Mouse (Mus musculus) thymus, postnatal 36 days (tissue): ENCODE results near the gene Ccdc84.
A peak's percentile ranks its signal among the peaks of the same experiment; 100 is the strongest.
"Not testable (repeated sequence)": the region's sequence is repeated elsewhere in the genome, so short reads cannot be mapped to it uniquely, and the experiment has no call there.

Source experiments
- DNase-seq, 2 experiments: peaks; one replicate each; pipeline ENCODE4 v3.0.0; 2022; ENCODE audit warnings: mixed read lengths in 2 of 2

Ccdc84 gene

DNA sequence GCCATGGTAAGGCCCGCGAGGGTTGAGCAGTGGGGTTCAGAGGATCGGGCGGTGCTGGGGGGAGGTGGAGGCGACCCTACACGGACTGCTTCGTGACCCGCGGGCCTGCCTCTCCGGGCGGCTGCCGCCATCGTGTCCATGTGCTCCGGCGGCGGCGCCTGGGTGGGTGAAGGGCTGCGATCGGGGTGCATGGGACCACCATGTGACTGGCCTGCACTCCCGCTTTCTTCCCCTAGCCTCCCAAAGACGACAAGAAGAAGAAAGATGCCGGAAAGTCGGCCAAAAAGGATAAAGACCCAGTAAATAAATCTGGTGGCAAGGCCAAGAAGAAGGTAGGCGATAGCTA lies 10.6 kb downstream of the Ccdc84 start:
- no peak for DNase-seq

DNA sequence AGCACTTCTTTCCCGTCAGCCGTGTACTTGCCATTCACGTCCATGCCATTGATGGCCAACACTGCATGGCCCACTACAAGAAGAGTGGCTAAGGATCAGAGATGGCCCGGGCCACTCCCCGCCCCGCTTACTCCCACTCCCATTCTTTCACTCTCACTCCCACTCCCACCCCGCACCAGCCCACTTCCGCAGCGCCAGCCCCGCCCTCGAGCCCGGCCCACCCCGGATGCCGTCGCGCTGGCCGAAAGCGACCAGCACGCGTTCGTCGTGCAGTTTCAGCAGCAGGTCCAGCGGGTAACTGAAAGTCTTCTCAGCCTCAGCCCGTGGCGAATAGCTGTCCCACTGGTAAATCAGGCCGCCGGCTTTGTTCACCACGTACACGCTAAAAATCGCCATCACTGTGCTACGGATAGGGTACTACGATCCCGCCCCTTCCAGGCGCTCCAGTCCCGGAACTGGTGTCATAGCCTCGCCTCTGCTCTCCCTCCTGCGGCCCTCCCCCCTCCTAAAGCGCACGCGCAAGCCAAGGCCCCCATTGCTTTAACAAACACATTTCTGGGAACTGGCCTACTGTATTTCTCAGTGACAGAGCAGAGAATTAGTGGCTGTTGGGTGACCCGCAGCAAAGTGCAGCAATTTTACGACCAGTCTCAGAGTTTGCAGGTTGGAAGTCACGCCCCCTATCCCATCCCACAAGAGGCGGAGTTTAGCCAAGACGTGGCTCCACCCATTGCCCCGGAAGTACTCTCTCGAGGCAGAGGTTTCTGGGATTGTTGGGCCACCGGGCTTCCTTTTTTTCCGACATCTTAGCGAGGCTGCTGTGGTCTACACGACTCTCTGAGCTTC lies 11.2 kb downstream of the Ccdc84 start, which contains the start of the genes Rps25 and Trappc4:
Gene Rps25 (plus strand): TSS at position 234 of the 846 bp plus-strand sequence.
Gene Trappc4 (minus strand): TSS at position 695 of the 846 bp plus-strand sequence.
- peak; percentile 89 to 91 for DNase-seq

DNA sequence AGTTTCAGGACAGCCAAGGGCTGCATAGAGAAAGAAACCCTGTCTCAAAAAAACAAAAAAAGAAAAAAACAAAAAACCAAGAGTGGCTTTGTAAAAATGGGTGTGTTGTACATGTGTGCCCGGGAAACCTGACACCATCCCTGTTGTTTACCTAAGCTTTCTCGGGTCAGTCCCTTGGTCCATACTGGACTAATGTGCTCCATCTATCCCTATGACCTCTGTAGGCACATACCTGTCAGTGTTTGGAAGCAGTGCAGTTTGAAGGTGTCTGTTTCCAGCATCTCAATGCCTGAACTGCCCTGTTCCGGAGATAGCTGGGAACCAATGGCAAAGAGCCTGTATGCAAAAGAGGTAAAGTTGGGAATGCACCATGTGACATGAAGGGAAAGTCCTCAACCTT lies 13.4 kb downstream of the Ccdc84 start:
- no peak for DNase-seq

- DNase-seq, result no peak
Observed at GRCm38 (mm10) chr9:44401081-44401480, 17.3 kb downstream of the Ccdc84 start.

- DNase-seq, result no peak
Observed at GRCm38 (mm10) chr9:44399795-44400114, 18.6 kb downstream of the Ccdc84 start.

DNA sequence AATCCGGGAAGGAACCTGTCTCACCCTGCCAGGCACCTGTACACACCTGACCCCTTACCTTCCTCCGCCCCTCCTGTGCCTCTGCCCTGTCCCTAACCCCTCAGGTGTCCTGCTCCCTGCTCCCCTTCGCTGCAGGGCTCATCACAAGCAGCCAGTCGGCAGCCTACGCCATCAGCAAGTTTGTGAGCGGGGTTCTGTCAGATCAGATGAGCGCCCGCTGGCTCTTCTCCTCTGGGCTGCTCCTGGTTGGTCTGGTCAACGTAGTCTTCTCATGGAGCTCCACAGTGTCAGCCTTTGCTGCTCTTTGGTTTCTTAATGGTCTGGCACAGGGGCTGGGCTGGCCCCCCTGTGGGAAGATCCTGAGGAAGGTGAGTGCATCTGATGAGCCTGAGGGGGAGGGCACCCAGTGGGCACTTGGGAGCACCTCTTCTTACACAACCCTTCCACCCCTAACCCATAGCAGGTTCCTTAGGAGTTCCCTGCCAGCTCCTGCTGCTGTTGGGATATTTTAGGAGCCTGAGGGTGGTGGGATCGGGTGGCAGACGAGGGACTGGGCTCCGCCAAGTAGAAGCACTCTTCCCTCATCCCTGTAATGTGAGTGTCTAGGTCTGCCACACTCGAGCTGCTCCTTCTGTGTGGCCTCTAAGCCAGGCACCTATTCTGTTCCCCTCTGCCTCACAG lies 19.1 kb downstream of the Ccdc84 start:
- DNase-seq, result no peak

- no peak for DNase-seq
Observed at GRCm38 (mm10) chr9:44398551-44398950, 19.8 kb downstream of the Ccdc84 start.

GRCm38 (mm10) chr9:44398087-44398486 lies 20.3 kb downstream of the Ccdc84 start:
- no peak for DNase-seq

DNA sequence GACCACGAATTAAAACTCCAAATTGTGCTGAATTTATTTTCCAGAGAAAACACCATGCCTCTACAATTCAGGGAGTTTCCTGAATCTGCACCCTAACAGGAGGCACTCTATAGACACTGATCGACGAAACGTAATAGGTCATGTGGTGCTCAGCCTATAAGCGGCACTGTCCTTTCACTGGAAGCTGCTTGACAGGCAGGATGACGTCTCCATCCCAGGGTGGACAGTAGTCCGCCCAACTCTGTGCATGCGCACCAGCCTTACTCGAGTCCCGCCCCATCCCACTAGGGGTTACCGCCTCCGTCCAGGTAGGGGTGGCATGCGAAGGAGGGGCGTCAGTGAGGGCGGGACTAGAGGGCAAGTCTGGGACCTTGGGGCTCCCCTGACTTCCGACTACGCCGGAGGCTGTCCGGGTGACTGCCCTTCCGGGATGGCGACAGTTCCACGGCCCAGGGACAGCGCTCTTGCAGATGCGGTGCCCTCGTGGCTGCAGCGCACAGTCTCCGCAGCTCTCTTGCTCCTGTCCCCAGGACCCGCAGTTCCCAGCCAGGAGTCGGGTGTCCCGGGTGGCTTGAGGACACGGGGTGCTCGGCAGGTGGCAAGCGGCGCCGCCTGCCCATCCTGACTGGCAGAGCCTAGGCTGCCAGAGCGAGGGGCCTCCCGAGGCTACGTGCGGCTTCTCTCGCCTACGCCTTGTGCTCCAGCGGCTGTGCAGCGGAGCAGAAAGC lies 21.5 kb downstream of the Ccdc84 start, which contains the start of gene Slc37a4:
Gene Slc37a4 (plus strand): TSS at position 169 of the 728 bp plus-strand sequence.
- peak; percentile 84 to 90 for DNase-seq

DNA sequence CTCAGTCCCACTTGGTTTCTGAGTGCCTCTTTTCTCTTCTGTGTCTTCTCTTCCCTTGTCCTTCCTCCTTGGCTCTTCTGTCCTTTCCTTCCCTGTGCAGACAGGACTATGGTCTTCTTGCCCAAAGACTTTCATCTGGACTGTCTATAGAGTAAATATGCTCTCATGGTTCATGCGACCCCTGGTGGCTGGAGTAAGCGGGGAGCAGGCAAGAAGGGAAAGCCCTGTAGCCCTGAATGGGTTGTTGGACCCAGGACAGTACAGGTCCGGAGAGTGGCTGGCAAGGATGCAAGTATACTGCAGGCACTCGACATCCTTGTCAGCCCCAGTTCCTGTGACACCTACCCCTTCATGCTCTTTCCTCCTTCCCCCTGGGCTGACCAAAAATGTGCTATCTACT lies 26.9 kb downstream of the Ccdc84 start:
- peak; percentile 60 to 66 for DNase-seq

- peak; percentile 55 to 56 for DNase-seq
Observed at GRCm38 (mm10) chr9:44389273-44389672, 29.1 kb downstream of the Ccdc84 start.

DNA sequence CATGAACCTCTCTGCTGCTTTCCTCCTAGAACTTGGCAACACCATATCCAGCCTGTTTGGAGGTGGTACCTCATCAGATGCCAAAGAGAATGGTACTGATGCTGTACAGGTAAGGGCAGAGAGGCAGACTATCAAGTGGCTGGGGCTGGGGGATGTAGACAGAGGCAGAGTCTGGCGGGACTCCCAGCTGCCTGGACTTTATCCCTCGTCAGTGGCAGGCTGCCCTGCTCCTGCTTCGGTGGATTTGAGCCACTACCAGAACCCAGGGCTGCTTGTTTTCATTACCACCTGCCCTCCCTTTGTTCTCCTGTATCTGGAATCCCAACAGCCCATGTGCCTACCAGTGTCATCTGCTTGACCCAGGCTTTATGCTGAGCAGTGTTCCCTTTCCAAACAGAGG lies 31.1 kb downstream of the Ccdc84 start:
- DNase-seq, result no peak

GRCm38 (mm10) chr9:44384596-44384995 lies 33.8 kb downstream of the Ccdc84 start:
- no peak for DNase-seq

GRCm38 (mm10) chr9:44379862-44380261 lies 38.5 kb downstream of the Ccdc84 start:
- no peak for DNase-seq

DNA sequence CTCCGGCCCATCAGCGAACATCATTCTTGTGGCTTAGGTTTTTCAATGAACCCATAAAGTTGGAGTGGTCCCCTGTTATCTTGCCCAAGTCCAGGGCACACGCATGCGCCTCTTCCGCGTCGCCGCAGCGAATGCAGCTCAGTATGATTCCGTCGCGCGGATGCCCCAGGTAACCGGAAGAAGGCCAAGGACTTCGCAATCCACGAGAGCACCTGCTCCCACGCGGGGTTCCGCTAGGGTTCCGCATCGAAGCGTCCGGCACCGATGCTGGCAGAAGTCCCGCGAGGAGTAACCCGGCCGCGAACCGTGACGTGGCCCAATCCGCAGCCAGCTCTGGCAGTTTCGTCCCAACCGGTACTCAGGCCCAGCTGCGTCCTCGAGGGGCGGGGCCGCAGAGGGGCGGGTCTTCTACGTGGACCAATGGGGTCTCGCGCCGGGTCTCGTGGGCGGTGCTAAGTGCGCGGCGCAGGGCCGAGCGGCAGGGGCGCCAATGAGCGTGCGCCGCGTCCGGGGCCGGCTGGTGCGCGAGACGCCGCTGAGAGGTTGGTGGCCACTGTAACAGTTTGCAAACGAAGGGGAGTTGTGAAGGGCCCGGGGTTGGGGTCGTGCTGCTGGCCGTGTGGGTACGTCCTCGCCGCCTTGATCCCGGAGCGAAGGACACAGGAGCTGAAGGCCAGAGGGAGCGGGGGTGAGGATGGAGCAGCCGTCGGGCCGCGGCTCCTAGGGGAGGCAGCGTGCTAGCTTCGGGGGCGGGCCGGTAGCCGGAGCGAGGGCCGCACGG lies 39.1 kb downstream of the Ccdc84 start, which contains the start of gene Hyou1:
Gene Hyou1 (plus strand): TSS at position 437 of the 781 bp plus-strand sequence.
- DNase-seq, result peak; percentile 99

GRCm38 (mm10) chr9:44378153-44378730 lies 40.1 kb downstream of the Ccdc84 start:
- DNase-seq, result no peak

GRCm38 (mm10) chr9:44377335-44377734 lies 41.0 kb downstream of the Ccdc84 start:
- not testable (repeated sequence) for DNase-seq

GRCm38 (mm10) chr9:44376141-44376540 lies 42.2 kb downstream of the Ccdc84 start:
- no peak for DNase-seq

DNA sequence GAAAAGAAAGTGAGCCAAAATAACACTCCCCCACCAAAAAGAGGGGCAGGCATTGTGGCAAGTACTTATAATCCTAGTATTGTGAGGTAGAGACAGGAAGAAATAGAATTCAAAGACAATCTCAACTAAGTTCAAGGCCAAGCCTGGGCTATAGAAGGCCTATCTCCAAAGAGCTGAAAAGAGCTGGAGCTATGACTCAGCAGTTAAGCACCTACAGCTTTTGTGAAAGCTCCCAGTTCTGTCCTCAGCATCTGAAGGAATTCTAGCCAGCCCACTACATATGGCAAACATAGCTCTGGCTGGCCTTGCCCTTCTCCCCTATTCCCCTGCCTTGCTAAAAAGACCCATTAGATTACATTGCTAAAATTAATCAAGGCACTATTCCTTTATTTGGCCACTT lies 45.0 kb downstream of the Ccdc84 start:
- no peak for DNase-seq

DNA sequence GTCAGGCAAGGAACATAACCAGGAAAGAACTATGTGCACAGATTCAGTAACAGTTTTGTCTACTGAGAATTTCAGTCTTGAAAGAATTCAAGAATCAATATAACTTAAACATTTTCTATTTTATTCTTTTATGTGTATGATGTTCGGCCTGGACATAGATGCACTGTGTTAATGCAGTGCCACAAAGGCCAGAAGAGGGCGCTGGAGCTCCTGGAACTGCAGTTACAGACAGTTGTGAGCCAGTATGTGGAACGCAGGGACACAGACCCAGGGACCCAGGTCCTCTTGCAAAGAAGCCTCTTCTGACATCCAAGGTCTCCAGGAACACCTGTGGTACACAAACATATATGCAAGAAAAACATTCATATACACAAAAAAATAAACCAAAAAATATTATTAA lies 53.9 kb downstream of the Ccdc84 start:
- DNase-seq, result peak in 1 of 2 experiments; percentile 28

GRCm38 (mm10) chr9:44361931-44362330 lies 56.4 kb downstream of the Ccdc84 start:
- not testable (repeated sequence) for DNase-seq
